Mouse (Mus musculus): ENCODE data around the gene Cog8. TPM values are rescaled to one million over a fixed set of nuclear protein-coding genes. Genes with fewer than 3 reads are reported as not detected.
A peak's percentile ranks its signal among the peaks of the same experiment; 100 is the strongest.

Gene Cog8
- 10 to 100 TPM; 18.2 to 19.2 TPM for total RNA-seq (2021)

DNA sequence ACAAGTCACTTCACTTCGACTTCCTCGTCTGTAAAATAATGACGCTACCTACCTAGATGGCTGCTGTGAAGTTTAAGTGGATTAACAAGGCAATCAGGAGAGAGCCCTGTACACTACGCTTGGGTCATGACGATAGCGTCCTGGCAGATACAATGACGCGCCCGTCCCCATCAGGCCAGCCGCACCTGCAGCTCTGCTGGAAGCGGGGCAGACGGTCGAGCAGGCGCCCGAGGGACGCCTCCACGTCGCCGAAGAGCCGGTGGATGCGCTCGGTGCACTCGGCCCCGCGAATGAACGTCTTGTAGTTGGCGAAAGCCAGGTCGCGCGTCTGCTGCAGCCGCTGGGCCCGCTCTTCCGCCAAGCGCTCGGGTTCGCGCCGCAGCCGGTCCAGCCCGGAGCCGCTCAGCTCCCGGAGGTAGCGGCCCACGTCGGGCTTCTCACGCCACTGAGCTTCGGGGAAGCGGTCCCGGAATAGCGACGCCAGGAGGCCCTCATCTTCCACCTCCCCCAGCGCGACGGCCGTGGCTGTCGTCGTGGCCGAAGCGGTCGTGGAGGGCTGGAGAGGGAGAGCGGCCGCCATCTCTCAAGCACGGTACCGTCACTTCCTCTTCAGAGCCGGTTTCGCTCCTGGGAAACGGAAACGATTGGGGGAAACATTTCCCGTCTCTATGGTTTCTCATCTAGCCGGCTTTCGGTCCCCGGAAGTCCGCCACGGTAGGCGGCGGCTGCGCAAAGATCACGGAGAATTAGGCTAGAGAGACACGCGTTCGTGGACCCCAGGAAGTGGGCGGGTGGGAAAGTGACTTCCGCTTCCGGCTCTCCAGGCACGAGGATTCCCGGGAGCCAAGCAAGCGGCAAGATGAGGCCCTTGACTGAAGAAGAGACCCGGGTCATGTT, at the start of gene Cog8, which contains the start of gene Nip7:
TSS of gene Cog8 (minus strand) at position 614 of the 897 bp plus-strand sequence.
TSS of gene Nip7 (plus strand) at position 802 of the 897 bp plus-strand sequence.
- intact Hi-C loops (cut with DNase I) = loop anchor here (2.0 kb wide), 1 partner anchor 26 kb away; the partner anchor contains the start of gene Vps4a
- DNase-seq (ENCODE audit: low spot score) = peak; percentile 94

DNA sequence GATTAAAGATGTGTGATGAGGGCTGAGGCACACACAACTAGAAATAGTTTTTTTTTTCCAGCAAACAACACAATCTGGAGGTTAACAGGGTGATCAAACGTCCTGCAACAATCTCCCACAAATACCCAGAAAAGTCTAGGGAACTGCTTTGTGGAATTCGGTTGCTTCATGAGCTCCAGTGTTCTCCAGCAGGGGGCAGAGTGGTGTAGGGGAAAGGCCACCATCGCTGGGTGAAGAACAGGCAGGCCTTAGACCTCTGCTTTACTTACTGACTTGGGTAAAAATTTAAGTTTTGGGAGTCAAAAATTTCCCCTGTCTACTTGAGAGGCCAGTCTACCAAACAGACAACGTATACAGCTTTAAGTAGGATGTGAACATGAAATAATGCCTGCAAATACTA, 48.1 kb upstream of the Cog8 start:
- peak; percentile 26 for DNase-seq (ENCODE audit: low spot score)
- intact Hi-C loops (cut with DNase I) = loop anchor here (1.0 to 5.0 kb wide), 2 partner anchors 220 to 318 kb away; no protein-coding TSS in a partner anchor

DNA sequence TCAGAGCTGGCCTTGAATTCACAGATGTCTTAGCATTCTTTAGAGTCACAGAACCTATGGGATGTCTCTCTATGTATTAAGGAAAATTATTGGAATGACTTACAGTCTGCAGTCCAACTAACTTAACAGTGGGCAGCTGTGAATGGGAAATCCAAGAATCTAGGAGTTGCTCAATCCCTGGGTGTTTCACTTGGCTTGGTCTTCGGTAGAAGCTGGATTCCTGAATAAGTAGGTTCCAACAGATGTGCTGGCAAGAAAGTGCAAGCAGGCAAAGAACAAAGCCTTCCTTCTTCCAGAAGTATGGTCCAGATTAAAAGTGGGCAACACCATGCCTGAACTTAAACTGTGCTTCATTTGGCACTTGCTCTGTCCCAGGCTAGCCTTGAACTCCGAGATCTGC, 44.1 kb upstream of the Cog8 start:
- no peak for DNase-seq (ENCODE audit: low spot score)

DNA sequence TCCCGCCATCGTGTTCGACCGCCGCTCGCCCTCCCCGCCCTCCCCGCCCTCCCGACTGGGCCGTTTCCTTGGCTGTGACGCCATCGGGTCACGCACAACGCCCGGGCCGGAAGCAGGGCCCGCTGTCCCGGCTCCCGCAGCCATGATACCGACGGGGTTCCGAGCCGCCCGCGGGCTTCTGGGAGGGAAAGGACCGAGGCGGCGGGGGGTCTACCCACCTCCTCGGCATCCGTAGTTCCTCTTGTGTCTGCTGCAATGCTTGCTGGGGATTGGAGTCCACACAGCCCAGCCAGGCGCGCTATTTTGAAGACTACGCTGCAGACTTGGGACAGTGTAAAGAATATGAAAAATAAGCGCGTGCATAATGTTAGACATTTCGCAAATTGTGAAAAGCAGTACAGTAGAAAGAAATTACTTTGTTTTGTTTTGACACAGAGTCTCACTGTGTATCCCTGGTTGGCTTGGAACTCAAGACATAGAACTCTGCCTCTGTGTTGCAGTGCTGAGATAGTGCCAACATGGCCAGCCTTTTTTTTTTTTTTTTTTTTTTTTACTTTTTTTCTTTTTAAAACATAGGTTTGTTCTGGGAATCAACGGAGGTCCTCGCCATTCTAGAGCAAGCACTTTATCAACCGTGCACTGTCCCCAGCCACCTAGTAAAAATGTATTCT, 40.0 kb upstream of the Cog8 start, which contains the start of gene Terf2:
TSS of gene Terf2 (minus strand) at position 182 of the 671 bp plus-strand sequence.
- DNase-seq (ENCODE audit: low spot score) = peak; percentile 89
- intact Hi-C loops (cut with DNase I) = no loop called here

More for the DNA sequence above, 44.1 kb upstream of the Cog8 start:
- intact Hi-C loops (cut with DNase I) = loop anchor here (5.0 kb wide), 1 partner anchor 322 kb away; no protein-coding TSS in a partner anchor

DNA sequence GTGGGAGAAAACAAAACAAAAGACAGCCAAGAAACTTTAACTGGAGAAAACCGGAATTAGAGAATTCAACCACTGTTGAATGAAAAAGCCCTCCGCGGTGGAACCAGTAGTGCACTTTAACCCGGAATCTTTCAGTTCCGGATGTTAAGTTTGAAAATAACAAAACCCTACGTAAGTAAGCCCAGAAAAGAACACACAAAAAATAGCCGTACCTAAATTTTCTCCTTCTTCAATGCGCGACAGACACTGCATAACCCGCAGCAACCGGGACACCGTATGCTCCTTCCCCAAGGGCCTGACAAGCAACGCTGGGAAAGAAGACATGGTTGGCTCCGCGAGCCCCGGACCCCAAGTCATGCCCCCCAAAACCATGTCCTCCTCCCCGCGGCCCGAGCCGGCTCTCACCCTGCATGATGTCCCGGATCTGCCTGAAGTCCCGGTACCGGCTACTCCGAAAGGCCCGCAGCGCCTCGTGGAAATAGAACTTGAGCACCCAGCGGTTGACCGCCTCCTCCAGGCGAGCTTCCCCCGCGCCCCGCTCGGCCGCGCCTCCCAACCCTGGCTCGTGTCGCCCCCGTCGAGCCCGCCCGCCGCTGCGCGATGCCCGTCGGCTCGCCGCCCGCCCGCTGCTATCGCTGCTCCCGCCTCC, 39.4 kb upstream of the Cog8 start:
- no peak for DNase-seq (ENCODE audit: low spot score)
- intact Hi-C loops (cut with DNase I) = no loop called here

DNA sequence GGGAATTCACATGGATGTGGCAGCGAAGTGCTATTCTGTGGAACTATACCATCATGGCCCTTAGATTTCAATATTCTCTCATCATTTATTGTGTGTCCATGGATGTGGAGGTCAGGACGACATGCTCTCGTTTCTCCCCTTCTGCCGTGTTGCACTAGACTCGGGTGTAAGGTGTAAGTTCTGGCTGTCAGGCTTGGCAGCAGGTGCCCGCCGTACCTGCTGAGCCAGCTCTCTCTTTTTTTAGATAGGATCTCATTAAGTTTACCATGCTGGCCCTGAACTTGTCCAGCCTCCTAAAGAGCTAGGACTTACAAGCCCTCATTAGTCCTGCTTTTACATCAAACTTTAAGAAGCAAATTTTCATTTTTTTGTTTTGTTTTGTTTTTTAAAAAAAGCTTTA, 34.0 kb upstream of the Cog8 start:
- DNase-seq (ENCODE audit: low spot score) = no peak
- intact Hi-C loops (cut with DNase I) = no loop called here

DNA sequence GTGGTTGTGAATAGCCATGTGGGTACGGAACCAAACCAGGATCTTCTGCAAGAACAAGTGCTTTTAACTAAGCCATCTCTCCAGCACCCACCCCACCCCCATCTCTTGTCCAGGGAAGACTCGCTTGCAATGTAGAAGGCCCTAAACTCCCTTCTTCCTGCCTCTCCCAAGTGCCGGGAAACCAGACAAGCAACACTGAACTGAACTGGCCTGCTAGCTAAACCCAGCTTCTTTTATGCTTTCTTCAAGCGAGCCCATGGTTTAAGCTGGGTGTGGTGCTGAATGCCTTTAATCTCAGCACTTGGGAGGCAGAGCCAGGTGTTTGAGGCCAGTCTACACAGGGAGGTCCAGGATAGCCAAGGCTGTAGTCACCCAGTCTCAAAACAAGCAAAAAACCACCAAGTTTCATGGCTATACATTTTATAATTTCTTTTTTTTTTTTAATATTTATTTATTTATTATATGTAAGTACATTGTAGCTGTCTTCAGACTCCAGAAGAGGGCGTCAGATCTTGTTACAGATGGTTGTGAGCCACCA, 32.1 kb upstream of the Cog8 start:
- no peak for DNase-seq (ENCODE audit: low spot score)
- intact Hi-C loops (cut with DNase I) = no loop called here

DNA sequence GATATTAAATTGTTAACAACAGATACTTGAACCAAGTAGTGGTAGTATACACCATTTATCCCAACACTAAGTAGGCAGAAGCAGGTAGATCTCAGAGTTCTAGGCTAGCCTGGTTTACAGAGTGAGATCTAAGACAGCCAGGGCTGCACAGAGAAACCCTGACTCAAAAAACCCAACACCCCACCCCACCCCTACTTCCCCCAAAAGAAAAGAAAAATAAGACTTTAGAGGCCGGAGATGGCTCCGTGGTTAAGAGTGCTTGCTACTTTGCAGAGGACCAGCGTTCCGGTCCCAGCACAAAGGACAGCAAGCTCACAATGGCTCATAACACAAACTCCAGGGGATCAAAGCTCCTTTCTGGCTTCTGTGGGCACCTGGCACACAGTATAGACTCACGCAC, 29.5 kb upstream of the Cog8 start:
- intact Hi-C loops (cut with DNase I) = no loop called here
- DNase-seq (ENCODE audit: low spot score) = no peak

DNA sequence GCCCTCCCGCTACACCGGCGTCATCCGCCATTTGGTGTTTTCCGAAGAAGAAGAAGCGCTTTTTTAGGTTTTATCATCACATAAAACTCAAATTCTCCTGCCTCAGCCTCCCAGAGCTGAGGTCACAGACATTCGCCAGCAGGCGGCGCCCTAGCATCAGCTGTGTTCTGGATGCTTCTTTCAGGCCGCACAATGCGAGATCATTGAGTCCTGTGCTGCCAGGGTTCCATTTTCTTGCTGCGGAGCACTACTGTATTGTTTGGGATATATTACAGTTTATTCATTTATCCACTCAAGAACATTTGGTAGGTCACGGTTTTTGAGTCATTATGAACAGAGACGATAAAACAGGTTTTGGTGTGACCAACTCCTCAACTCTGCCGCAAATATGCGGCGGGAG, 28.9 kb upstream of the Cog8 start:
- DNase-seq (ENCODE audit: low spot score) = no peak
- intact Hi-C loops (cut with DNase I) = no loop called here

DNA sequence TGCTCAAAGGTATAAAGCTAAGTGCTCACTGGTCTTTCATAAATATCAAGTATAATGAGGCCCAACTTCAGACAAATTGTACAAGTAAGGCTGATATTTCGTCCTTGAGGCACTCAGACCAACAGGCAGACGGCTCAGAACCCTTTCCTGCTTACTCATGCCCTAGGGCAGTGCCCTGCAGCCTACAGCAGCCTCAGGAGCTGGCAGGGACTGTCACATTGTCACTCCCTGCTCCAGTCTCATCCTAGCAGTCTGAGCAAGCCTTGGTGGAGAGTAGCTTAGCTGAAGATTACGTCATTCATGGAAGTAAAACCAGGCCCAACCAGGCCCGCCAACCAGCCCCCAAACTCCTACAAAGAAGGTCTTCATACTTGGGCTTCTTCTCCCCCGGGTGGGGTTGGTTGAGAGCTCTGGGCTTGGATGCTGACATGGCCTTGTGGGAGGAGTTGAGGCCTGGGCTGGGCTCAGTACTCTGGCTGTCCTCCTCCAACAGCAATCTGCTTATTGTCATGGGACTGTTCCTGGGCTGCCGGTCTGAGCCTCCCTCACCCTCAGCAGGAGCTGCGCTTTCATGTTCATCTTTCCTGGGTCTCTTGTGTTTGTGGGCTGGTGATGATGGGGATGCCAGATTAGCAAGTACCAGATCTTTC, 19.9 kb upstream of the Cog8 start:
- intact Hi-C loops (cut with DNase I) = no loop called here
- peak; percentile 19 for DNase-seq (ENCODE audit: low spot score)

DNA sequence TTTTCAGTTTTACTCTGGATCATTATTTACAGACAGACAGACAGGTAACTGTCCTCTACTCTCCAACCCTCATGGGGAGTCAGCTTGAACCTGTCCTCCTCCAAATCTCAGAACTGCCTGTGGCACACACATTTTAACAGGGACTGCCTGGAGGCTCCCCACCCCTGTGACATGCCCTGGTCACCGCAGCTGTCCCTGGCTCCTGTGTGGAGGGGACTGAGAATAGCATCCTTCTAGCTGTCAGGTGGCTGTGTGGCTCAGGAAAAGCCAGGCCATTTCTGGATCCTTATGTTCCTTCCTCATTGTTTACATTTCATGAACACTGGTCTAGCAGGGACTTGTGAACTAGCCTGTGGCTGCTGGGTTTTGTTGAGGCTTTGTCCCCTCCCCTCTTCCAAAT, 17.6 kb upstream of the Cog8 start:
- DNase-seq (ENCODE audit: low spot score) = no peak
- intact Hi-C loops (cut with DNase I) = no loop called here

DNA sequence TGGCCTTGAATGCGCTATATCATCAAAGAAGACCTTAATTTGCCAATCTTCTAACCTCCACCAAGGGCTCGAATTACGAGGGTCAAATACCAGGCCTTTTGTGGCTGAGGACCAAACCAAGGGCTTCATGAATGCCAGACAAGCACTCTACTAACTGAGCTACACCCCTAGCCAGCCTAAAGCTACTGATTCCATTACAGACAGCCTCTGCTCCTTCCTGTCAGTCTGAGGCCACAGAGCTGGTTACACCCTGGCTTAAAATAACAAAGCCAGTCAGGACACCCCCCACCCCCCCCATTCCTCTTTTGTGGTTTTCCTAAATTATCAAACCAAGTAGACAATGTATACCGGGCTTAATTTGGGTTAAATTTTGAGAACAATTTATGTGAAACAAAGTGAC, 17.2 kb upstream of the Cog8 start:
- DNase-seq (ENCODE audit: low spot score) = no peak
- intact Hi-C loops (cut with DNase I) = no loop called here

DNA sequence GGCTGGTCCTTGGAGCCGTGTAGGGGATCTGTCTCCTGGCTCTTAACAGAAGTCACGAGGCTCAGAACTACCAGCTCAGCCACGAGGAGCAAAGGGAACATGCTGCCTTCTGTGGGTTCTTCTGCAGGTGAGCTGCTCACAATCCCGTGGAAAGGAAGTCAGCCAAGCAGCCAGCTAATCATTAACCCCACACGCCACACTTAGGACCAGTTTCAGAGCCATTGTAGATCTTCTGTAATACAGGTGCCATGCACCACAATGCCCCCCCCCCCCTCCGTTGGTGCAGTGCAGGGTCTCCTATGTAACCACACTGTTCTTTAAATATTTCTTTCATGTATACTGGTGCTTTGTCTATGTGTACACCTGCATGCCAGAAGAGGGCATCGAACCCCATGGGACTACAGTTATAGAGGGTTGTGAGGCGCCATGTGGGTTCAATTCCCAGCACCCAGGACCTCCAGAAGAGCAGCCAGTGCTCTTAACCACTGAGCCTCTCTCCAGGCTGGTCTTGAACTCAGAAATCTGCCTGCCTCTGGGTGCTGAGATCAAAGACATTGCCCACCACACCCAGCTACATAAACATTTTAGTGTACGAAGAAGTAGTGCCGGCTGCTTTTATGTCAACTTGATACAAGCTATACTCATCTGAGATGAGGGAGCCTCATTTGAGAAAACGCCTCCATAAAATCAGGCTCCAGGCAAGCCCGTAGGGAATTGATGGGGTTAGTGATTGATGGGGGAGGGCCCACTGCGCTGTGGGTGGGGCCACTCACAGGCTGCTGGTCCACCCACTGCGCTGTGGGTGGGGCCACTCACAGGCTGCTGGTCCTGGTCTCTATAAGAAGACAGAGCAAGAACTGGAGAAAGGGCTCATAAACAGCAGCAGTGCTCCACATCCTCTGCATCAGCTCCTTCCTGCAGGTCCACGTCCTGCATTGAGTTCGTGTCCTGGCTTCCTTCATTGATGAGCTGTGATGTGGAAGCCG, 9.3 kb upstream of the Cog8 start, which contains the start of gene Tmed6:
TSS of gene Tmed6 (minus strand) at position 134 of the 986 bp plus-strand sequence.
- intact Hi-C loops (cut with DNase I) = no loop called here
- no peak for DNase-seq (ENCODE audit: low spot score)

DNA sequence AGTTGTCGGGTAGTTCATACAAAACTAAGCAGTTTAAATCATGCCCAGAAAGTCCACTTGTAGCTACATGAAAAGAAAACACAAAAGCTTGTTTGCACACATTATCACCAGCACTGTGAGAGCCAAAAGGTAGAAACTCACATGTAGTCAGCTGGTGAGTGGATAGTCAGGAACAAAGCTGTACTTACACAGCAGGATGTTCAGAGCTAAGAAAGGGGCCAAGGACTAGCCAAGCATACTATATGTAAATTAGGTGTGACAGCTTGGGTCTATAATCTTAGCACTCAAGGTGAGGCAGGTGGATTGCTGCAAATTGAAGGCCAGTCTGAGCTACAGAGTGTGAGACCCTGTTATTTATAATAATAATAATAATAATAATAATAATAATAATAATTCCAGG, 6.1 kb upstream of the Cog8 start:
- intact Hi-C loops (cut with DNase I) = no loop called here
- DNase-seq (ENCODE audit: low spot score) = no peak

DNA sequence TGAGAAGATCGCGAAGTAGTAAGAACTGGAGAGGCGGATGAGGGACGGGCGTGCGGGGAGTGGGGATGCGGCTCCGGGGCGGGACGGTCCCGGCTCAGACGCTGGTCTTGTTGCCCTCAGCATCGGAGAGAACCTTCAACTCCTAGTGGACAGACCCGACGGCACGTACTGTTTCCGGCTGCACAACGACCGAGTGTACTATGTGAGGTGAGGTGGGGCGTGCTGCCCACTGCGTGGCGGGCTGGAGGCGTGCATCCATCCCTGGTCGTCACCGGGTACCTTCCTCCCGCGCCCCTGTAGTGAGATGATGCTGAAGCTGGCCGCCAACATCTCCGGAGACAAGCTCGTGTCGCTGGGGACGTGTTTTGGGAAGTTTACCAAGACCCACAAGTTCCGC, 482 bp upstream of the Cog8 start:
- intact Hi-C loops (cut with DNase I) = loop anchor here (2.0 kb wide), 1 partner anchor 26 kb away; the partner anchor contains the start of gene Vps4a
- DNase-seq (ENCODE audit: low spot score) = no peak

DNA sequence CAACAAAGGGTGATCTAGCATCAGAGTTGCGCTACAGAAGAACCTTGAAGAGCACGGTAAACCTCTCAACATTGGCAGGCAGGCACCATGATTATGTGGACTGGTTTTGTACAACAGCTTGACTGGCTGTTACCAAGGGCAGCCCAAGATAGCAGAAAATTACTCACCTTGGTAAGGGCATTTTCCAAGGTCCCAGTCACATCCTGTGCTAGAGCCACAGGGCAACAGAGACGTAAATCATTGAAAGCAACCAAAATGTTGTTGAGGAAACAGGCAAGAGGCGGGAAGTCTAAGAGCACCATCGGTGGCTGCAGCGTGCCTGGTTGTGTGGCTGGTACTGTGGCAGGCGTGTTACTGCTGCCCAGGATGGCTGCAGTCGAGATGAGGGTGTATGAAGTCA, 4.4 kb downstream of the Cog8 start:
- DNase-seq (ENCODE audit: low spot score) = no peak
- intact Hi-C loops (cut with DNase I) = no loop called here

DNA sequence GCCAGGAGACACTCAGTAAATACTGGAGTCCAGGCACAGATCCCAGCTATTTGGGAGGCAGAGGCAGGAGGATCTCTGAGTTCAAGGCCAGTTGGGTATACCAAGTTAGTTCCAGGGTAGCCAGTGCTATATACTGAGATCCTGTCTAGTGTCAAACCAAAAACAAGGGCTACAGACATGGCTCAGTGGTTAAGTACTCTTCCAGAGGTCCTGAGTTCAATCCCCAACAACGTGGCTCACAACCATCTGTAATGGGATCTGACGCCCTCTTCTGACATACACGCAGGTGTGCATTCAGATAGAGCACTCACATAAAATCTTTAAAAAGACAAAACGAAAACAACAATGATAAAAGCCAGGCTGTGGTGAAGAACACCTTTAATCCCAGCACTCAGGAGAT, 7.0 kb downstream of the Cog8 start:
- DNase-seq (ENCODE audit: low spot score) = no peak
- intact Hi-C loops (cut with DNase I) = loop anchor here (2.0 kb wide), 1 partner anchor 19 kb away; the partner anchor contains the start of gene Vps4a

Measured in heart, postnatal 25 days (tissue).